Mouse (Mus musculus) bone marrow macrophage, adult 2 months (primary cell): Measurements from ENCODE around the gene Theg. TPM values are rescaled to one million over a fixed set of nuclear protein-coding genes. Genes with fewer than 3 reads are reported as not detected.

Experiments used
- H3K27ac ChIP-seq: 2 replicates; pipeline ENCODE4 v1.5.1; 2012; ENCODE audit warnings: low read depth, low read length; ENCODE audit not compliant: insufficient read depth
- H3K4me1 ChIP-seq: 2 replicates; pipeline ENCODE4 v1.6.1; 2012; ENCODE audit warnings: low read length; ENCODE audit not compliant: control insufficient read depth, insufficient read depth
- H3K4me3 ChIP-seq: 2 replicates; pipeline ENCODE4 v1.5.1; 2012; ENCODE audit warnings: mild to moderate bottlenecking, low read length, moderate library complexity; ENCODE audit not compliant: insufficient read depth
- CTCF ChIP-seq: IDR thresholded peaks from 2 replicates; pipeline ENCODE4 v1.5.1; 2012; ENCODE audit warnings: low read depth, mild to moderate bottlenecking, low read length, moderate library complexity
- POLR2A ChIP-seq: IDR thresholded peaks from 2 replicates; pipeline ENCODE4 v1.6.1; 2012; ENCODE audit warnings: mild to moderate bottlenecking, low read depth, low read length, borderline replicate concordance
- polyA plus RNA-seq: library from polyadenylated mRNA; stranded (reverse); fragments of >200 nt; gene quantifications from 2 replicates; pipeline ENCODE4 v1.2.4, GENCODE M21; 2012; ENCODE audit not compliant: missing spikeins, insufficient read depth, insufficient read length

The Theg gene
- polyA plus RNA-seq, 1 experiment, result not detected

DNA sequence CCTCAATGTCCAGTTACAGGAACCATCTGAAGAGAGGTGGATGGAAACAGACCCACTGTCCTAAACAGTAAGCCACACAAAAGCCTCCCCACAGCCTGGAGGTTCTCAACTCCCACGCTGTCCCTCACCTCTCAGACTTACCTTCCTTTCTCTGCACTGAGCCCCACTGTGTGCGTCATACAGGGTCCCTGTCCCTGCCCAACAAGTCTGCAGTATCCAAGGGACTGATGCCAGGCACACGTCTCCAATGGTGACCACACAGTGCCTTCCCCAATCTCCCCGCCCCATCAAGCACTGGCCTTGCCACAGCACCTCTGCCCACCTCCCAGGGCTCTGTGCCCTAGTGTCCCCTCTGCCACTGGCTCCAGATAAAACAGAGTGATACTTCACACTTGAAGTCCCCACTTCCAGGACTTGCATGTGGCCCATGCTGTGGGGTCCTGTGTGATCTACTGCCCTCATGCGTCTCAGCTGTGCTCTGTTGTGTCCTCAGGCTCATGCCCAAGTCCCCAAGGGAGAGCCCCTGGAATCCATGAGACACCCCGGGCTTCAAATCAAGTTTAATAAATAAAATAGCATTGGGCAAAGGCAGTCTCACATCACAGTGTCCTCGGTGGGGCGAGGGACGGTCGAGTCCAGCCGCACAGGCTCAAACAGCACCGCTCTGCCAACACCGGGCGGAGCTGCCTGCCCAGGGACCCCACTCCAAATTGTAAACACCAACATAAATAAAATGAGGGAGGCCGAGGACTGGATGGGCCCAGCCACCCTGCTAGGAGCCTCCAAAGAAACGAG, 47.2 kb downstream of the Theg start:
- no peak overlapping the region for H3K4me3 ChIP-seq
- peaks cover 27% of the 10 kb centered on the region for H3K4me1 ChIP-seq
- no peak for TF ChIP-seq POLR2A
- H3K27ac ChIP-seq, result peak overlapping the region; percentile 65

DNA sequence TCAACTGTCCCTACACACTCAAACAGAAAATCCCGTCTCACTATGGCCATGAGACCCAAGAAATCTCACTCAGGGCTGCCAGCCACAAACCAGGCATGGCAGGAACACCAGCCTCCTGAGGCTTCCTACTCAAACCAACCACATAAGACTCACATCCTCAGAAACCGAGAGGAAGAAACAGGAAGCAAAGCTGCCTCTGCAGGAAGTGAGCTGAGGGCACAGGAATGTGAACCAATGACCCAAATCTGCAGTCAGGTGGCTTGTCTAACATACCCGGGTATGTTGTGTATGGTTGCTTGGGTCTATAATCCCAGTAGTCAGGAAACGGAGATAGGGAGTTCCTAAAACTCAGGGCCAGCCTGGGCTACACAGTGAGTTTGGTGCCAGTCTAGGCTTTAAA, 48.3 kb downstream of the Theg start:
- H3K4me3 ChIP-seq, result no peak overlapping the region
- TF ChIP-seq CTCF, result no peak
- no peak for TF ChIP-seq POLR2A
- H3K27ac ChIP-seq, result peak overlapping the region; percentile 65
- H3K4me1 ChIP-seq, result peaks cover 27% of the 10 kb centered on the region

DNA sequence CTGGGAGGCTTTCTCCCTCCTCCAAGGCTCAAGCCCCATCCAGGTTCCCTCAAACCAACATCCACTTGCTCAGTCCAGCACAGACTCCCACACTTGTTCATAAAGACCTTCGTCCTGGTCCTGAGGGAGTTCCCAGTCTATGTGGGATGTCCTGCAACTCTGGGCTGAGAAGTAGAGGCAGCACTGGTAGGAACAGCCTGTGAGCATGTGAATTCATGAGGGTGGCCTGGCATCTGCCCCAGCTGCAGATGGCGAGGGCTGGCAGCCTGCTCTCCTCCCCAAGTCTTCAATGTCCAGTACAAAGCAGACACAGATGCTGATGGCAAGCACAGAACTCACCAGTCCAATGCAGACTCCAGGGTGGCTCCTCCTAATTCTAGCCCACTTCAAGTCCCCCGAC, 48.8 kb downstream of the Theg start:
- peaks cover 27% of the 10 kb centered on the region for H3K4me1 ChIP-seq
- H3K27ac ChIP-seq, result peak overlapping the region; percentile 65
- H3K4me3 ChIP-seq, result no peak overlapping the region
- TF ChIP-seq CTCF, result no peak
- no peak for TF ChIP-seq POLR2A

DNA sequence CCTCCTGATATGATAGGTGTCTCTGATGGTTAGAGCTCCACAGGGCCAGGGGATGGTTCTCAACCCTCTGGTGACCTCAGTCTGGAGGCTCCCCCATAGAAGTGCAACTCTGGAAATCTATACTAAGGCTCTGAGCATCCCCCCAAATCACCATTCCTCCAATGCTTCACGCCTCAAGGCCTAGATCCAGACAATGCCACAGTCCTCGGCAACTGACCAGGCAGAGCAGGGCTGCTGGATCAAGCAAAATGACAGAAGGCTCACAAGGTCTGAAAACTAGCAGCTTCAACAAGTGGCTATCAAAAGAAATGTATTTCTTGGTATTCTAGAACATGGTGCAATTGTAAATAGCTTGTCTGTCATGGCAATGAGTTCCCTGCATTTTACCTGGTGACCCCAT, 49.4 kb downstream of the Theg start:
- TF ChIP-seq POLR2A (no peak), CTCF (no peak)
- no peak overlapping the region for H3K4me3 ChIP-seq
- peaks cover 29% of the 10 kb centered on the region for H3K4me1 ChIP-seq
- no peak overlapping the region for H3K27ac ChIP-seq

DNA sequence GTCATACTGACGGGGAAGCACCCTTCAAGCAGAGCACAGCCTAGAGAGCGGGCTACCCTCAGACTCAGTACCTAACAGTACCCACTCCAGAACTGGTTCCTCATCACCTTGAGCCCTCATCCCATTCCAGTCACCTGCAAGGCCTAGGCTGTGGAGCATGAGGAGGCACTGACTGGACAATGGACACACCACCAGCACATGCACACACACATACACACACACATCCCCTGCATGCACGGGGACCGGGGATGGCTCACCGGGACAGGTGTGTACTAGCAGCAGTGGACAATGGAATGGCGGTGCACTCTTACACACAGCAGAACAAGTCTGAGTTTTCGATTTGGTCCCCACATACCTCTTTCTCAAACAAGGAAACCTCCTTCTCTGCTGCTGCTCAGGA, 49.9 kb downstream of the Theg start:
- H3K27ac ChIP-seq, result no peak overlapping the region
- peaks cover 30% of the 10 kb centered on the region for H3K4me1 ChIP-seq
- TF ChIP-seq POLR2A (no peak), CTCF (no peak)
- no peak overlapping the region for H3K4me3 ChIP-seq

DNA sequence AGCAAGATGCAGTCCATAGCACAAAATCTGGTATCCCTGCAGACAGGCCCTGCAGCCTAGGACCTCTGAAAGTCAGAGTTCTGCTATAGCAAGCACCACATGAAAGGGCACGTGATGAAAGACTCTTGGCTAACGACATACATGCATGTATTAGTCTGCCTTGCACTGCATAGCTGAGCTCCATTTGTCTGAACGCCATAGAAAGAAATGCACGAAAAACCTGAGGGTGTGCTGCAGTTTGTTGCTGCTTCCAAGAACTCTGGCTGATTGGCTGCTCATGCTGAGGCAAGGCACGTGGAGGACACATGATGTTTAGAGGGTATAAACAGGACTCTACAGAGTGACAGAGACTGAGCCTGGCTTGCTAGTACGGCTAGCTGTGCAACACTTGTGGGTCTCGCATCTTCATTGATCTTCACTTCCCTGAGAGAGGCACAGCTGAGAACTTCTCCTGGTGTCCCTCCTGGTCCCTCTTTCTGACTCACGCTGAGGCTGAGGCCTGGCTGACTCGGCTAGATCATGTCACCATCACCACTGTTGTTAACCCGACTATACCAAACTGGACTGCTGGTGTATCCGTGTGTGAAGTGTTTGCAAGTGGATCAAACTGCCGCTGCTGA, 50.6 kb downstream of the Theg start:
- peaks cover 30% of the 10 kb centered on the region for H3K4me1 ChIP-seq
- no peak overlapping the region for H3K4me3 ChIP-seq
- no peak overlapping the region for H3K27ac ChIP-seq
- TF ChIP-seq POLR2A (no peak), CTCF (no peak)

DNA sequence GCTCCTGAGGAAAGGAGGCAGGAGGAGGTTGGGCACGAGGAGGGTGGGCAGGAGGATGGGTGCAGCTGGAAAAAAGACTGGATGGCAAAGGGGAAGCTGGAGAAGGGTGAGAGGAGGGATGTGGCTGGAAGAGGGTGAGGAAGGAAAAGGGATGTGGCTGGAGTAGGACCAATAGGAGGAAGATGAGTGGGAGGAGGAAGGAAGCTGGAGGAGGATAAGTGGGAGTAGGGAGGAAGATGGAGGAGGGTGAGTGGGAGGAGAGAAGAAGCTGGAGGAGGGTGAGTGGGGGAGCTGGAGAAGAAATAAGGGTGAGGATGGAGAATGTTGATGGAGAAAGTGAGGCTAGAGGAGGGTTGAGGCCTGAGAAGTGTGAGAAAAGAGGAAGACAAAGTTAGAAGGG, 51.7 kb downstream of the Theg start:
- TF ChIP-seq CTCF (no peak), POLR2A (no peak)
- H3K4me3 ChIP-seq, result no peak overlapping the region
- peaks cover 30% of the 10 kb centered on the region for H3K4me1 ChIP-seq
- H3K27ac ChIP-seq, result no peak overlapping the region

DNA sequence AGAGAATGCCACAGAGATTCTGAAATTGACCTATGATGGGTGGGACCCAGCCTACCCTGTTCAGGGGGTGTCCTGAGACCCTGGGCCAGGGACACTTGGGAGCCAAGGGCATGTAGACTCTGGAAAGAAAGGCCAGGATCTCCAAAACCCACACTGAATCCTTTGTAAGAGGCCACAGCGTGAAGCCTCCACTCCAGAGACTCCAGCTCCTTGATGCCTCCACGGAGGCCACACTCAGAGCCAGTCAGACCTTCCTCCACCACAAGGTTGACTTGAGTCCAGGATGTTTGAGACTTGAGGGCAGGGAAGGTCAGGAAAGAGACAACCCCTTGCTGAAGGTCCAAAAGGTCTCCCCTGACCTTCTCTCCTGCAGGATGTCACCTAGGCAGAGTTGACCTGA, 52.7 kb downstream of the Theg start:
- TF ChIP-seq POLR2A, result no peak
- no peak for TF ChIP-seq CTCF
- Histone ChIP-seq H3K4me3 (no peak overlapping the region), H3K4me1 (peaks cover 27% of the 10 kb centered on the region), H3K27ac (no peak overlapping the region)

DNA sequence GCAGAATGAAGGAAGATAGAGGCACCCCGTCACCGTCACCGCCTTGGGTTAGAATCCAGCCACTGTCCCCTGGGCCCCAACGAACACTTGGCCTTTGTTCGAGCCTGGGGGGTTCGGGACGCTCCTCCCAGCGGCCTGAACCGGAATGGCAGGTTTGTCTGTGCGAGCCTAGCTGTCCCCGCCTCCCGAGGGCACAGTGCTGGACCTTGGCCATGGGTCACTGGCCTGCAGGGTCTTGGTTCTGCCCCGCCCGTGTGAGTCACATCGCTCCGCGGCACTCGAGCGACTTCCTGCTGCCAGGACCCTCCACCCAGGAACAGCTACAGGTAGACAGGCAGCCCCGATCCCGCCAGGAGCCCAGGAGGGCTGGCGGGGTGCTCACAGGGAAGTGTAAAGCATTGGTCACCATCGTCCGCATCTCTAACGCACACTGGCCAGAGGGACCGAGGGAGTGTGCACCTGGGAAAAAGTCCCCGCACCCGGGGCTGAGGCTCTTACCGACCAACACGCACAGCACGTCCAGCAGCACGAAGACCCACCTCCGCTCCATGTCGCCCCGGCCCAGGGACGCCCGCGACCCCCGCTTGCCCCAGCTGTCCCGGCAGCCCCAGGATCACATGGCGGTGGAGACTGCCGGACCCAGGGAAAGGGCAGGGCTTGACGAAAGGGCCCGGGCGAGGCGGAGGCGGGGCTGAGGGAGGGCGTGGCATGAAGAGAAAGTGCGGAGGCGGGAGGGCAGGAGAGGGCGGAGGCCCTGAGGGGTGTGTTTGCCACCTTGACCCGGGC, 53.8 kb downstream of the Theg start, which contains the start of gene Plpp2:
Gene Plpp2, minus strand, starts transcription at position 671 of the 786 bp plus-strand sequence.
- Histone ChIP-seq H3K4me1 (peaks cover 20% of the 10 kb centered on the region), H3K27ac (peak within 1 kb of the TSS; percentile 3; the same call in 1 of the 2 replicates)

More for the DNA sequence above, 53.8 kb downstream of the Theg start, which contains the start of gene Plpp2:
- TF ChIP-seq CTCF (no peak; the same call in none of the 2 replicates), POLR2A (no peak)
- peak within 1 kb of the TSS; percentile 90 for H3K4me3 ChIP-seq
